Mouse (Mus musculus) megakaryocyte, adult 5-6 weeks (primary cell): Measurements from ENCODE around the gene Olfr543. TPM values are rescaled to one million over a fixed set of nuclear protein-coding genes. Genes with fewer than 3 reads are reported as not detected.

Source experiments
- ATAC-seq: 2 replicates; pipeline ENCODE4 v1.8.0; 2016; ENCODE audit warnings: mild to moderate bottlenecking, inconsistent platforms; ENCODE audit not compliant: poor library complexity, severe bottlenecking
- total RNA-seq, 2 experiments: library from RNA; stranded (forward) in 1 of 2; stranded (reverse) in 1 of 2; fragments of 153-499, 151-499 nt in 1 of 2; fragments of 221-1000, 200-1000 nt in 1 of 2; gene quantifications; 2 replicates each; pipeline versions ENCODE4 v1.2.3 to v1.2.4; 2015 to 2017

Gene Olfr543
- total RNA-seq, 2 experiments from 2014 or later, result not detected

GRCm38 (mm10) chr7:102477377-102477776 lies 4.1 kb downstream of the Olfr543 start:
- ATAC-seq, result no peak

GRCm38 (mm10) chr7:102476601-102477000 lies 4.9 kb downstream of the Olfr543 start:
- ATAC-seq, result no peak

GRCm38 (mm10) chr7:102472675-102473074 lies 8.8 kb downstream of the Olfr543 start:
- no peak for ATAC-seq

GRCm38 (mm10) chr7:102467566-102467965 lies 13.9 kb downstream of the Olfr543 start:
- ATAC-seq, result no peak

GRCm38 (mm10) chr7:102458618-102459380 lies 22.7 kb downstream of the Olfr543 start:
- ATAC-seq, result peak; percentile 45; the same call in 1 of the 2 replicates

GRCm38 (mm10) chr7:102446438-102446837 lies 35.0 kb downstream of the Olfr543 start:
- no peak for ATAC-seq

GRCm38 (mm10) chr7:102444301-102444700 lies 37.2 kb downstream of the Olfr543 start:
- ATAC-seq, result no peak

- ATAC-seq, result no peak
Observed at GRCm38 (mm10) chr7:102442432-102442831, 39.0 kb downstream of the Olfr543 start.

- peak; percentile 99 for ATAC-seq
Observed at GRCm38 (mm10) chr7:102441657-102442391, 39.7 kb downstream of the Olfr543 start, which contains the start of gene Rrm1. Gene Rrm1 (plus strand): TSS chr7:102441695.

- no peak for ATAC-seq
Observed at GRCm38 (mm10) chr7:102440822-102441656, 40.4 kb downstream of the Olfr543 start.

GRCm38 (mm10) chr7:102434344-102434743 lies 47.1 kb downstream of the Olfr543 start:
- 0 out of 2 replicates have a peak, but pooled peaks have one; percentile 27 for ATAC-seq

Other genes with a start within 250 kb of the Olfr543 start
- gene Rhog, start 225.6 kb downstream of the Olfr543 start, total RNA-seq (2015), result 359 and 397 TPM in 2 replicates
- gene Rhog, start 225.6 kb downstream of the Olfr543 start, total RNA-seq (2017), result 89.0 and 112 TPM in 2 replicates
- gene Stim1, start 213.9 kb downstream of the Olfr543 start, total RNA-seq (2015), result 28.0 and 28.8 TPM in 2 replicates
- 35.5 and 59.3 TPM in 2 replicates for gene Stim1, start 213.9 kb downstream of the Olfr543 start, total RNA-seq (2017)
- 161 and 172 TPM in 2 replicates for gene Rrm1, start 40.0 kb downstream of the Olfr543 start, total RNA-seq (2015)
- 413 and 515 TPM in 2 replicates for gene Rrm1, start 40.0 kb downstream of the Olfr543 start, total RNA-seq (2017)
- not detected in 2 replicates for gene Olfr544, start 6.6 kb upstream of the Olfr543 start, total RNA-seq (2015)
- 0.04 TPM in 1 of 2 replicates, not detected in the other for gene Olfr544, start 6.6 kb upstream of the Olfr543 start, total RNA-seq (2017)
- gene Olfr545, start 17.9 kb upstream of the Olfr543 start, total RNA-seq (2015), result not detected in 2 replicates
- gene Olfr545, start 17.9 kb upstream of the Olfr543 start, total RNA-seq (2017), result not detected in 2 replicates
- not detected in 2 replicates for gene Olfr547, start 53.1 kb upstream of the Olfr543 start, total RNA-seq (2015)
- gene Olfr547, start 53.1 kb upstream of the Olfr543 start, total RNA-seq (2017), result not detected in 2 replicates
- gene Olfr548-ps1, start 59.2 kb upstream of the Olfr543 start, total RNA-seq (2015), result not detected in 2 replicates
- gene Olfr548-ps1, start 59.2 kb upstream of the Olfr543 start, total RNA-seq (2017), result not detected in 2 replicates
- gene Olfr549, start 68.2 kb upstream of the Olfr543 start, total RNA-seq (2015), result not detected in 2 replicates
- not detected in 2 replicates for gene Olfr549, start 68.2 kb upstream of the Olfr543 start, total RNA-seq (2017)
- gene Trim21, start 83.8 kb upstream of the Olfr543 start, total RNA-seq (2015), result 14.9 and 16.5 TPM in 2 replicates
- gene Trim21, start 83.8 kb upstream of the Olfr543 start, total RNA-seq (2017), result 31.4 and 53.9 TPM in 2 replicates
- 0.45 TPM in 1 of 2 replicates, not detected in the other for gene Olfr550, start 89.8 kb upstream of the Olfr543 start, total RNA-seq (2015)
- gene Olfr550, start 89.8 kb upstream of the Olfr543 start, total RNA-seq (2017), result not detected in 2 replicates
- not detected in 2 replicates for gene Olfr551, start 110.2 kb upstream of the Olfr543 start, total RNA-seq (2015)
- not detected in 2 replicates for gene Olfr551, start 110.2 kb upstream of the Olfr543 start, total RNA-seq (2017)
- not detected in 2 replicates for gene Olfr552, start 116.1 kb upstream of the Olfr543 start, total RNA-seq (2015)
- not detected in 2 replicates for gene Olfr552, start 116.1 kb upstream of the Olfr543 start, total RNA-seq (2017)
- not detected in 2 replicates for gene Olfr553, start 136.5 kb upstream of the Olfr543 start, total RNA-seq (2015)
- gene Olfr553, start 136.5 kb upstream of the Olfr543 start, total RNA-seq (2017), result not detected in 2 replicates
- not detected in 2 replicates for gene Olfr554, start 156.8 kb upstream of the Olfr543 start, total RNA-seq (2015)
- gene Olfr554, start 156.8 kb upstream of the Olfr543 start, total RNA-seq (2017), result not detected in 2 replicates
- not detected in 2 replicates for gene Olfr555, start 177.1 kb upstream of the Olfr543 start, total RNA-seq (2015)
- not detected in 2 replicates for gene Olfr555, start 177.1 kb upstream of the Olfr543 start, total RNA-seq (2017)
- gene Olfr556, start 183.2 kb upstream of the Olfr543 start, total RNA-seq (2015), result not detected in 2 replicates
- not detected in 2 replicates for gene Olfr556, start 183.2 kb upstream of the Olfr543 start, total RNA-seq (2017)
- 3.5 and 3.7 TPM in 2 replicates for gene Trim68, start 205.6 kb upstream of the Olfr543 start, total RNA-seq (2015)
- 2.9 and 3.4 TPM in 2 replicates for gene Trim68, start 205.6 kb upstream of the Olfr543 start, total RNA-seq (2017)
- not detected in 2 replicates for gene Olfr557, start 214.2 kb upstream of the Olfr543 start, total RNA-seq (2015)
- gene Olfr557, start 214.2 kb upstream of the Olfr543 start, total RNA-seq (2017), result not detected in 2 replicates
- not detected in 2 replicates for gene Olfr558, start 220.5 kb upstream of the Olfr543 start, total RNA-seq (2015)
- not detected in 2 replicates for gene Olfr558, start 220.5 kb upstream of the Olfr543 start, total RNA-seq (2017)
- not detected in 2 replicates for gene Olfr33, start 237.4 kb upstream of the Olfr543 start, total RNA-seq (2015)
- not detected in 2 replicates for gene Olfr33, start 237.4 kb upstream of the Olfr543 start, total RNA-seq (2017)
- not detected in 2 replicates for gene Olfr559, start 245.8 kb upstream of the Olfr543 start, total RNA-seq (2015)
- not detected in 2 replicates for gene Olfr559, start 245.8 kb upstream of the Olfr543 start, total RNA-seq (2017)